Mouse (Mus musculus): ENCODE results near the gene Hecw1.
"Not testable (repeated sequence)": the region's sequence is repeated elsewhere in the genome, so short reads cannot be mapped to it uniquely, and the experiment has no call there.

Gene Hecw1

DNA sequence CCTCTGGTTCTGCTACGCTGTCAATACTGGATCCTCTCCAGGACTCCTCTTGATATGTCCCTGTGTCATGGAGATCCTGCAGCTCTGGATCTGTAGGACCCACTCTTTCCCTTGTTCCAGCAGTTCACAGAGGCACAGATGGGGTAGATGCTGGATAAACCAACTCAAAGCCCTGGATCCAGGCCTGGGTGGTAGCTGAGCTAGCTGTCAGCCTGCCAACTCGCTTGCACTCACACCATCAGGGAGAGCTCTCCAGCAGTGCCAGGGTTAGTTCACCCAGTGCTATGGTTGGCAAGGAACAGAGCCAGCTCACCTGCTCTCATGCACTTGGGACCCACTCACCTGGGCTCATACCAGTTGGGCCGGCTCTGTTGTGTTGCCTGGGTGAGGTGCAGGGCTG, 157.5 kb downstream of the Hecw1 start:
- DNase-seq = no peak

DNA sequence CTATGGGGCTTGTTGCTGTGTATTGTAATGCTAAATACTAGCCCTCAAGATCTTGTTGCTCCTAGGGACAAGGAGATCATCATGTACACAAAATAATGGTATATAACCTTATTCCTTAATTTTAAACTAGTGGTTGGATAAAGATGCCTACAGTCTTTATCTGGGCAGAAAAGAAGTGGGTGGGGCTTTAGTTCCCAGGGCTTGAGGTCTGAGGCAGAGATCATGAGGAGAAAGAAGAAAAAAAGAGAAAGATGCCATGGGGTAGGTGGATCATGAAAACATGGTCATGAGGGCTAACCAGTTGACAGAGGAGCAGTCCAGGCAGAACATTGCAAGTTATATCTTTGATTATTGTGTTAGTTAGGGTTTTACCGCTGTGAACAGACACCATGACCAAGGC, 195.8 kb downstream of the Hecw1 start:
- no peak for DNase-seq

DNA sequence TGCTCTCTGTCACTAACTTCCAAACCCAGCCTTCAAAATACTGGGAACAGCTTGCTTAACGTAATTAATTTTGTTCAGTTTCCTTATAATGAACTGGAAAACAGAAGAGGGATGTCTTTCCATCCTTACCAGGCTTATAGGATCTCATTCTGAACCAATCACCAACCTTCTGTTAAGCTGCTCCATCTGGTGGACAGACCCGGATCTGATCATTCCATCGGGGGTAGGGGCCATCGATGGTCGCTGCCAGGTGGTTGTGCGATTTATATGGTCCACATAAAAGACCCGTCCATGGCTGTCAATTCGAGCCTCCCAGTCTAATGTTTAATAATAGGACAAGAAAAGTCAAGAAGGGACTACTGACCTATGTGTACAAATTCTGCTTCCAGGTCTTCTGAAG, 216.4 kb downstream of the Hecw1 start:
- no peak for DNase-seq

DNA sequence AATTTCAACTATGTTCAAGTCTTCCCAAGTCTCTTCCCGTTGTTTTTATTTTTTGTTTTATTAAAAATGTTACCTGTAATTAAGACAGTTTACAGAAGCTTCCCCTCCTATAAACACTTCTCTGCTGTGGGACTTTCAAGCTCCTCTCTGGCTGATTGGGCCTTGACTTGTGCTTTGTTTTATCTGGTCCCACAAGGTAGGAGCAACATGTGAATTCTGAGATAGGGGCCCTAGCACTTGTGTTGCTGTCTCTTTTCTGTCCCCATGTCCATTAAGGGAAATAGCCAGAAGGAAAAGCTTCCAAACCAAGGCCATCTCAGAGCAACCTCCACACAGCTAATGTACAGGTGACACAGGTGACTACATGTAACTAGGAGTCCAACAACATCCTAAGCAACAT, 218.9 kb downstream of the Hecw1 start:
- no peak for DNase-seq

DNA sequence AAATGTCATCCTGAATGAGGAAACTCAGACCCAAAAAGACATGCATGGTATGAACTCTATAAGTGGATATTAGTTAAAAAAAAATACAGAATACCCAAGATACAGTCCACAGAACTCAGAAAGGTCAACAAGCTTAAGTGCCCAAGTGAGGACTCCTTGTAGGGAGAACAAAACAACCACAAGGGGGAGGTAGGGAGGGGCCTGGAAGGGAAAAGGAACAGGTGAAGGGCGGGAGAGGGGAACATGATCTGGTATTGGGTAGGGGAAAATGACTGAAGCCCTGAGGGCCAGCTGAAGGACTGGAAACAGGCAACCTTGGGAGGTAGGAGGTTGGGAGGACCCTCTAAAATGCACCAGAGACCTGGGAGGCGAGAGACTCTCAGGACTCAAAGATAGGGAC, 220.1 kb downstream of the Hecw1 start:
- DNase-seq = no peak

DNA sequence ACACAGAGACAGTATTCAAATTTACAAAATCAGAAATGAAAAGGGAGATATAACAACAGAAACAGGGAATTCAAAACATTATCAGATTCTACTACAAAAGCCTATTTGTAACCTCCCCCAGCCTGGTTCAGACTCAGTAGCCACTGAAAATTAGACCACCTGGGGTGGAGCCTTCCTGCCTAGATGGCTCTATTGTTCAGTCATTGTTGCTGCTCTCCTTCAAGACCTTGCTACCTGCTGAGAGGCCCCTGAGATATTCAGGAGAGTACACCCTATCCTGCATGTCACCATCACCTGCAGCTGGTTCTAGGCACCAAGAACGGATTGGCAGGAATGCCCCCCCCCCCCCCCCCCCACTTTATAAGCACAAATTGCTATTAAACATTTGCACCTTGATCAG, 233.0 kb downstream of the Hecw1 start:
- DNase-seq = no peak

DNA sequence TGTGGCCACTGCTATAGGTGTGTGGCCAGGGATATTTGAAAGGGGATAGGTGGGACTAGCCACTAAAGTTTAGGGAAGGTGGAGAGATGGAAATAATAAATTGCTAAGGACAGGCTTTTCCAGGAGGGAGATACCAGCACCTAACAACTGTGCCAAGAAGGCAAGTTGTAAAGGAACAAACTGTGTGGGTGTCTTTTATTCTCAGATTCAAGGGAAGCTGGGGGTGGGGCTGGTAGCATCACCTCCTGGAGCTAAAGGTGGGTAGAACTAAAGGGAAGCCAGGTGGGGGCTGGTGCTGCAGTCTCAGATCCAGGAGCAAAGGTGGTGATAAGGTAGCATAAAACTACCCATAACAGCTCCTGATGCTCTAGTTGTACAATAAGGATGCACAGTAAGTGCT, 251.6 kb downstream of the Hecw1 start:
- no peak for DNase-seq

DNA sequence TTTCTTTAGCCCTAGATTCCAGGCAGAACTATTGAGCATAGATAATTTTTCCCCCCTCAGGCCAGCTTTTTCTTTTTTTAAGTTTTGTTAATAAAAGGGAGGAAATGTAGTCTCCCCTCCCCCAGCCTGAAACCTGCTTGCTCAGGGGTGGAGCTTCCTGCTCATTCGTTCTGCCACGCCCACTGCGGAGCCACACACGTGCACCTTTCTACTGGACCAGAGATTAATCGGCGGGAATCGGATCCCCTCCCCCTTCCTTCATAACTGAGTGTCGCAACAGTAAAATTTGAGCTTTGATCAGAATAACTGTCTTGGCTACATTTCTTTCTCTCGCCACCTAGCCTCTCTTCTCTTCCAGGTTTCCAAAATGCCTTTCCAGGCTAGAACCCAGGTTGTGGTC, 262.1 kb downstream of the Hecw1 start:
- DNase-seq = not testable (repeated sequence)

DNA sequence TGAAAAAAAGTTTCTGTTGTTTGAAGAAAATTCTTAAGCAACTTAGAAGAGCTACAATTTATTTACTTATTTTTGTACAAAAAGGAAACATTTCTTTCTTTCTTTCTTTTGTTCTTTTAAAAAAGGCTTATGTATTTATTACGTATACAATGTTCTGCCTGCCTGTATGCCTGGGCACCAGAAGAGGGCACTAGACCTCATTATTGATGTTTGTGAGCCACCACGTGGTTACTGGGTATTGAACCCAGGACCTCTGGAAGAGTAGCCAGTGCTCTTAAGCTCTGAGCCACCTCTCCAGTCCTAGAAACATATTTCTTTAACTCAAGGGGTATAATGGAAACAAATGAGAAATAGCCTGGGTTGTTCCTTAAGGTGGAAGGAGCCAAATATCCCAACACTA, 277.1 kb downstream of the Hecw1 start:
- DNase-seq = no peak

DNA sequence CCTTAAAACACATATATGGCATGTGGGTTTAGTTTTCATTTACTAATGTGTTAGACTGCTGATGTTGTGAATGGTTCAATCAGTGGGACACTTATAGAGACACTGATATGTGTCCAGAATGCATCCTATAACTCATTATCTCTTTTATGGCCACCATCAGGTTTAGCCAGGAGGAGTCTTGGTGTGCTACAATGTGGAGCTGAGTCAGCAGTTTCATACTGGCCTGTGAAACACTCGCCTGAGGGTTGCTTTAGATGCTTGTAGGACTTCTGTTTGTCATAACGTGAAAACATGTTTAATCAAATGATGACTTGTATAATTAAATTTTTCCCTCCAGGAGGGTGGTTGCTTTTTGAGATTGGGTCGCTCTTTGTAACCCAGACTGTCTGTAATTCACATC, 343.4 kb downstream of the Hecw1 start:
- DNase-seq = no peak

DNA sequence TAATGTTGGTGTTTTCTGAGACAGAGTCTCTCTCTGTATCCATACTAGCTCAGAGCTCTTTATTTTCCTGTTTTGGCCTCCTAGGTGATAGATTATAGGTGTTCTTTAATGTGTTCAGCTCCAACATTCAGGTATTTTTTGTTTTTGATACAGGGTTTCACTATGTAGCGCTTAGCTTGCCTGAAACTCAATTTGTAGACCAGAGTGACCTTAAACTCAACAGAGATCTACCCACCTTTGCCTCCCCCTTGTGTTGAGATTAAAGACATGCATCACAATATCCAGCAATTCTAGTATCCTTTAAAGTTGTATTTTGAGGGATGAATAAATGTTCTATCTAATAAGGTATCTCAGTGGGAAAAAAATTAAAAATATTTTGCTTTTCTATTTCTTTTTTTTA, 345.0 kb downstream of the Hecw1 start:
- DNase-seq = no peak
